Mouse (Mus musculus) right cerebral cortex, adult 18-20 months (tissue): ENCODE data around the gene Pou2f3.
A peak's percentile ranks its signal among the peaks of the same experiment; 100 is the strongest.
"Not testable (repeated sequence)": the region's sequence is repeated elsewhere in the genome, so short reads cannot be mapped to it uniquely, and the experiment has no call there.

Experiments
- DNase-seq: peaks from one replicate; pipeline ENCODE4 v3.0.0; 2022; ENCODE audit warnings: mixed read lengths

Gene Pou2f3

GRCm38 (mm10) chr9:43150957-43151356 lies 59.2 kb downstream of the Pou2f3 start:
- DNase-seq, result no peak

- DNase-seq, result peak; percentile 84
These were observed 60.1 kb downstream of the Pou2f3 start for GRCm38 (mm10) chr9:43150075-43150474.

GRCm38 (mm10) chr9:43149498-43149897 lies 60.7 kb downstream of the Pou2f3 start:
- peak; percentile 46 for DNase-seq

GRCm38 (mm10) chr9:43145196-43145595 lies 65.0 kb downstream of the Pou2f3 start:
- DNase-seq, result no peak

GRCm38 (mm10) chr9:43144206-43144810 lies 65.9 kb downstream of the Pou2f3 start:
- DNase-seq, result peak; percentile 27

- DNase-seq, result peak; percentile 66
These were observed 68.3 kb downstream of the Pou2f3 start for GRCm38 (mm10) chr9:43141839-43142238.

- DNase-seq, result peak; percentile 79
These were observed 76.6 kb downstream of the Pou2f3 start for GRCm38 (mm10) chr9:43133525-43133924.

- DNase-seq, result no peak
These were observed 77.8 kb downstream of the Pou2f3 start for GRCm38 (mm10) chr9:43132380-43132779.

- DNase-seq, result no peak
These were observed 78.2 kb downstream of the Pou2f3 start for GRCm38 (mm10) chr9:43131940-43132339.

- DNase-seq, result no peak
These were observed 79.5 kb downstream of the Pou2f3 start for GRCm38 (mm10) chr9:43130684-43131083.

GRCm38 (mm10) chr9:43127101-43127787 lies 82.9 kb downstream of the Pou2f3 start:
- DNase-seq, result peak; percentile 45

- DNase-seq, result no peak
These were observed 87.8 kb downstream of the Pou2f3 start for GRCm38 (mm10) chr9:43122379-43122778.

GRCm38 (mm10) chr9:43121948-43122347 lies 88.2 kb downstream of the Pou2f3 start:
- not testable (repeated sequence) for DNase-seq

GRCm38 (mm10) chr9:43116997-43117336 lies 93.2 kb downstream of the Pou2f3 start:
- DNase-seq, result no peak

- DNase-seq, result peak; percentile 67
These were observed 93.8 kb downstream of the Pou2f3 start, which contains the start of gene Tmem136 for GRCm38 (mm10) chr9:43116134-43116996. Gene Tmem136, minus strand, starts transcription at chr9:43116570.

GRCm38 (mm10) chr9:43115431-43116133 lies 94.6 kb downstream of the Pou2f3 start:
- DNase-seq, result no peak

- DNase-seq, result no peak
These were observed 95.3 kb downstream of the Pou2f3 start for GRCm38 (mm10) chr9:43114833-43115232.

GRCm38 (mm10) chr9:43110286-43110980 lies 99.7 kb downstream of the Pou2f3 start:
- DNase-seq, result no peak

- DNase-seq, result no peak
These were observed 101.0 kb downstream of the Pou2f3 start for GRCm38 (mm10) chr9:43109125-43109524.

GRCm38 (mm10) chr9:43108721-43109120 lies 101.4 kb downstream of the Pou2f3 start:
- DNase-seq, result no peak

GRCm38 (mm10) chr9:43108081-43108480 lies 102.1 kb downstream of the Pou2f3 start:
- no peak for DNase-seq

- DNase-seq, result no peak
These were observed 102.6 kb downstream of the Pou2f3 start for GRCm38 (mm10) chr9:43107555-43107954.
